Mouse (Mus musculus) R1 (cell line): ENCODE measurements at regions not wholly inside any gene's neighbourhood (a gene's known extent, or its start where the extent isn't known, plus 50 kb on each side); places are given as distances from the start of the nearest gene placed in this dataset.

Experiments
- DNase-seq: peaks from one replicate; pipeline ENCODE4 v3.0.0-alpha.2; 2018; ENCODE audit warnings: low read depth, low spot score

GRCm38 (mm10) chrX:57869648-57870047, 152.9 kb upstream of the Zic3 start:
- no peak for DNase-seq

GRCm38 (mm10) chrX:57916705-57917104, 105.8 kb upstream of the Zic3 start:
- no peak for DNase-seq

DNA sequence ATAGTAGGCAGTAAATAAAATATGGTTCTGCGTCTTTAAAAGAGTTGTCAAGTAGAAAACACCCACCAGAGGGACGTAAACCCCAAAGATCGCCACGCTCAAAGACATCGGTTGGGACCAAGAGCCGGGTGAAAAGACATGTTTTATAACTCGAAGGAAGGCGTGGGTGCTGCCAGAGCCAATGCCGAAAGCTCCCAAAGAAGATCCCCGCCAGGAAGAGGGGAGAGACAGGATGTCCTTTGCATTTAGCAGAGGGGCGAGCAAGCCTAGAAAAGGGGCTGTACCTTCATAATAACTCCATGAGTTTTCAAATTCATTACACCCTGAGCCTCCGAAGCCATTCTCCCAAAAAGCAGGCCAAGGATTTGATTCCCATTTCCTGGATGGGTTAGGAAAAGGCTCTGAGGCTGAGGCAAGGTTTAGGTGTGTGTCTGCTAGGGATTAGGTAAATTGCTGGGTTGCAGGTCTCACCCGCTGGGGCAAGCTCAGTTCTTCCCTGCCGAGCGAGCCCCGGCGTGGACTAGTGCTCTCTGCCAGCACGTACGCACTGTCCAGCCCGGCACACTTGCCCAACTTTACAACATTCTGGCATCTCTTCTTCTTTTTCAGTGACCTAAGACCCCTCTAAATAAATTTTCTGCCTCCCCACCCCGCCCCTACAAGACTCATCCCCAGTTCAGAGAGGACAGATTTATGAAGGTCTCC, 104.9 kb upstream of the Zic3 start:
- no peak for DNase-seq

DNA sequence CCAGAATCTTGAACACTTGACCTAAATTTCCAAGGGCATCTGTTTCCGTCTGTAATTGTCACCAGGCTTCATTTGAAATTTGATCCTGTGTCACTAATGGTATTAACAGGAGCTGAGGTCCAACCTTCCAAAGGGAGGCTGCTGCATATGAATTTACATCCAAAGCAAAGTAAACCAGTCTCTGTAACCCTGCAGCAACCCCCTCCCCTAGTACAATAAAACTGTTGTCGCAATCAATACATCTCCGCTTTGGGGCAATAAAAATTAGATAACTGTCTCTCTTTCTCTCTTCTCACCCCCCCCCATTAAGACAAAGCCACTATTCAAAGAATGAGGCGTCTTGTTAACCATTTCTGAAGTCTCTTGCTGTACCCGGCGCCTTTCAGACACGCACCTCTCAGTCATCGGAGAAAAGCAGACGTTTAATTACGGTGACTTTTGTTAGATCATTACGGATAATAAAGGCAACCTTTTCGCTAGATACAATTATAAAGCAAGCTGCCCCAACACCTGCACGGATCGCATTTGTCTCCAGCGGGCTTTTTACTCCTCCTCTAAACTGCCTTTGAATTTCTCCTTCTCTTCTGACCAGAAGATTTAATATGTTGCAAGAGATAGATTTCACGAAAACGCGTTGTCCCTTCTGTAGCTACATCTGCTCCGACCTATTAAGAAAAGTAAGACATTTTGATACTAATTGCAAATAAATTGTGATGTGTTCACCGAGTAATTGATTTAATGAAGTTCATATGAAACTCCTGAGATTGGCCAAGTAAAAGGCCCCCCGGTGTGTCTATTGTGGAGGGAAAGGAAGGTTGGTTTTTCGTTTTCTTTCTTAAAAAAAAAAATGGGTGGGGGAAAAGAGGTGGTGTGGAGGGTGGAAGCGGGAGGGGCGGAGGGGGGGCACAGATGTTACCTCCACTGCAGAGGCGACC, 104.1 kb upstream of the Zic3 start:
- no peak for DNase-seq

- no peak for DNase-seq
These were observed 102.6 kb upstream of the Zic3 start for GRCm38 (mm10) chrX:57919886-57920285.

- DNase-seq = no peak
These were observed 102.1 kb upstream of the Zic3 start for GRCm38 (mm10) chrX:57920376-57920775.

GRCm38 (mm10) chrX:57921294-57921693, 101.2 kb upstream of the Zic3 start:
- DNase-seq = no peak

GRCm38 (mm10) chrX:57921821-57922449, 100.6 kb upstream of the Zic3 start:
- no peak for DNase-seq

DNA sequence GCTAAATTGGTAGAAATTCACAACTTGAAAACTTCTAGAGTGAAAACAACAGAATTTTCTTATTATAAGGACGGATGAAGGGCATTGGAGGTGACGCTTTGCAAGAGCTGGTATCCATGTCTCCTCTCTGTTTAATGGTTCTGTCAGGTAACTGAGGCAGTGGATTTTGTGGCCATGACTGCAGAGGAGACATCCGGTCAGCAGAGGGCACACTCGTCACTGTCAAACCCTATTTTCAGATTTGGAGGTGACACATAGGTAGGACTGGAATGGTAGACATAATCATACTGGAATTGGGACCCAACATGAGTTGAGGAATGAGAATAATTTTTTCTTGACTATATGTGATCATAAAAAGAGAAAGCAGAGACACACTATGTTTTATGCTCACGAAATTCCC, 98.7 kb upstream of the Zic3 start:
- DNase-seq = peak; percentile 46

DNA sequence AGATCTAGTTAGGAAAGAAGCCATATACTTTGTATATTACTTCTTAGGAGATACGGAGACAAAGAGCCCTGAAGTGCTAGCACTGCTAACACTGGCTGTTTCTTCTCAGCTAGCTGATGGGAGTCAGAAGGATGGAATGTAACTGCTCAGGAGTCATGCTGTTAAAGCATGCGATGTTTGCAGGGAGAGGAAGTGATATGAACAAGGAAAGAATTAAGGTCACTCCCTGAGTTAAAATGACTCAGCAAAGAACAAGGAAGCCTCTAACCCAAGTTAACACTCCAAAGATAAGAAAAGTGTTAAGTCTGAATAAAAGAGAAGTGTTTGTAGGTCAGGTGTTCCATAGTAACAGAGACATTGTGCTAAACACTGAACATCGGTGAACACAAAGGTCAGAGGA, 86.9 kb upstream of the Zic3 start:
- peak; percentile 84 for DNase-seq

GRCm38 (mm10) chrX:57938248-57938836, 84.2 kb upstream of the Zic3 start:
- no peak for DNase-seq

GRCm38 (mm10) chrX:57950896-57951295, 71.6 kb upstream of the Zic3 start:
- DNase-seq = no peak

DNA sequence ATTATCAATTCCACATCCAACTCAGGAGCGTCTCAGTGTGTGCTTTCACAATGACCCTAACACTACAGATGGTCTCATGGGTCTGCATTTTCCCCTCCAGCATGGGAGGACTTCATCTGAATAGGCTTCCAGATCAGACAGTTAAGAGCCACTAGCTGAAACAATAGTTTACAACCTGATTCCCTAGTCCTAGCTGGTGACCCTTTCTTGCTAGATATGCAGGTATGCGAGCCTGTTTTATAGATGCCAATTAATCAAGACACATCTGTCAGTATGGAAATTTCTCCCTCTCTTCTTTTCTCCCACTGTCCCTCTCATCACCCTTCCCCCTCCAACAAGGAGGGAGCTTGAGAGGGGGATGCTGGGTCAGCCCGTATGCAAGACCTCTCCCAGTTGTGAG, 71.2 kb upstream of the Zic3 start:
- DNase-seq = peak; percentile 54

GRCm38 (mm10) chrX:57954594-57955185, 67.8 kb upstream of the Zic3 start:
- DNase-seq = no peak
